Mouse (Mus musculus) heart, embryonic 11.5 days (tissue): ENCODE measurements at regions not wholly inside any gene's neighbourhood (a gene's known extent, or its start where the extent isn't known, plus 50 kb on each side); places are given as distances from the start of the nearest gene placed in this dataset.

ENCODE experiments used
- ATAC-seq: fragments of 200-750 bp; cut with Nextera tagmentation; replicated peaks from 2 replicates; pipeline ENCODE4 v1.8.0; 2017; ENCODE audit warnings: moderate library complexity; ENCODE audit not compliant: insufficient number of reproducible peaks, low FRiP score, low TSS enrichment
- H3K27ac ChIP-seq: fragments of 300-500 bp; sonication (generic); 2 replicates; pipeline ENCODE4 v1.5.1; 2014; ENCODE audit warnings: mild to moderate bottlenecking, low read depth, low read length
- H3K27me3 ChIP-seq: fragments of 300-500 bp; sonication (generic); 2 replicates; pipeline ENCODE4 v1.6.1; 2014; ENCODE audit warnings: mild to moderate bottlenecking, low read length, mixed read lengths; ENCODE audit not compliant: control insufficient read depth, insufficient read depth
- H3K36me3 ChIP-seq: fragments of 300-500 bp; sonication (generic); 2 replicates; pipeline ENCODE4 v1.6.1; 2014; ENCODE audit warnings: mild to moderate bottlenecking, low read length, moderate library complexity, mixed read lengths; ENCODE audit not compliant: control insufficient read depth, insufficient read depth
- H3K4me1 ChIP-seq: fragments of 300-500 bp; sonication (generic); 2 replicates; pipeline ENCODE4 v1.6.1; 2014; ENCODE audit warnings: low read length; ENCODE audit not compliant: control insufficient read depth, insufficient read depth
- H3K4me2 ChIP-seq: fragments of 300-500 bp; sonication (generic); 2 replicates; pipeline ENCODE4 v1.6.1; 2014; ENCODE audit warnings: mild to moderate bottlenecking, moderate library complexity
- H3K4me3 ChIP-seq: fragments of 300-500 bp; sonication (generic); 2 replicates; pipeline ENCODE4 v1.5.1; 2014; ENCODE audit warnings: low read depth, low read length
- H3K9ac ChIP-seq: fragments of 300-500 bp; sonication (generic); 2 replicates; pipeline ENCODE4 v1.6.1; 2014; ENCODE audit warnings: mild to moderate bottlenecking, low read depth, low read length, moderate library complexity
- H3K9me3 ChIP-seq: fragments of 300-500 bp; sonication (generic); replicated peaks from 2 replicates; pipeline ENCODE4 v1.6.1; 2016; ENCODE audit warnings: low read length; ENCODE audit not compliant: control insufficient read depth
- WGBS: fragments of 180-500 bp; shearing (Covaris S2); extraction: QIAGEN DNeasy Blood & Tissue Kit; methylation state at CpG from one replicate; pipeline ENCODE4 v1.1.7; 2014; ENCODE audit not compliant: insufficient replicate concordance; 5-methylcytosine and 5-hydroxymethylcytosine counted together

DNA sequence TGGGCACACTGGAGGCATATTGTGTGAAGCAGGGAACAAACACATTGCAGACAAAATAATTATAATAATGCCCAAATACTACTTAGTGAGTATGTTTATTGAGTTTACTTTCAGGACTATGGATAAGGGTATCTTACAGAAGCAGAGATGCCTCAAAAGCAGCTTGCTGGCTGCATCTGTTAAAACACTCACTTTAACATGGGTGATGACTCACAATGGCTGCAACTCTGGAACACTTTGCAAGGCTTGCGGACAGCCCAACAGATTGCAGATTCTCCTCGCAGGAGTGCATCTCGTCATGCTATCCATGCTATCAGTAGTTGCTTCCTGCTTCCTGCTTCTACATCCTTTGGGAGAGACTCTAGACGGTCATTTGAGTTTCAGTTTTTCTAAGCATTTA, 373.2 kb upstream of the Arpp21 start:
- ATAC-seq = no peak
- Histone ChIP-seq H3K4me2 (no peak overlapping the region), H3K27me3 (no peaks in the 10 kb centered on the region), H3K4me3 (no peak overlapping the region), H3K27ac (no peak overlapping the region), H3K36me3 (no peaks in the 10 kb centered on the region), H3K4me1 (no peaks in the 10 kb centered on the region), H3K9me3 (no peaks in the 10 kb centered on the region), H3K9ac (no peak overlapping the region)
- 62% methylated on average over 4 of the region's 4 CpGs for WGBS

DNA sequence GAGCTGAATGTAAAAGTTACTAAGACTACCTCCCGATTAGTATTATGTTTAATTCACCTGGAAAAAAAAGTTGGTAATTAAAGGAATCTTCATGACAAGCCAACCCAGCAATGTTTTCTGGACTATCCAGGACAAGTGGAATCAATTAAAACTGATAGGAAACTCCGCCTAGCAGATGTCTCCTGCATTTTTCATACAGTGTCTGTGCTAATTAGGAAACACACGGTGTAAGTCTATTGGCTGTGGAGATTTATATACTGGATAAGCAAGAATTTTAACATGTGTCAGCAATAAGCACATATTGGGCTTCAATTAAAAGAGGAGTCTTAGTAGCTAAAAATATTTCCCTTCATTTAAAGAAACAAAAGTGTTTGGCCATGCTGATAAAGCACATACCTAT, 371.5 kb upstream of the Arpp21 start:
- ATAC-seq = no peak
- Histone ChIP-seq H3K27me3 (no peaks in the 10 kb centered on the region), H3K27ac (no peak overlapping the region), H3K9ac (no peak overlapping the region), H3K36me3 (no peaks in the 10 kb centered on the region), H3K4me3 (no peak overlapping the region), H3K9me3 (no peaks in the 10 kb centered on the region), H3K4me2 (no peak overlapping the region), H3K4me1 (no peaks in the 10 kb centered on the region)
- 76% methylated on average over 3 of the region's 3 CpGs for WGBS

DNA sequence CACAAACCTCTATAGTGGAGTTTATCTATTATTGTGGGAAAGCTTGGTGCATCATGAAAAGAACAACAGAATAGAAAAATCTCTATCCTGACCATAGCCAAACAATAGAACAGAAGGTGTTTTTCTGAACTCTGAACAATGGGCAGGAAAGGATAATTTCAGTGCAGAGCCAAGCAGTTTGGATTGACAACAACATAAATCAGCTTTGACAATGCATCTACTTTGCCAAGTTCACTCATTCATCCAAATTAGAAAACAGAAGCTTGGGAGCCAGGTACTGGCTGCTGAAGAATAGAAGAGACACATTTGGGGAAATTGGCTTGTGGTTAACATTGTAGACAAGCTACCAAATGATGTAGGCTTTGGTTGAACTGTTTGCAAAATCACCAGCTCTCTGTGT, 360.0 kb upstream of the Arpp21 start:
- no peak overlapping the region for H3K4me2 ChIP-seq
- no peaks in the 10 kb centered on the region for H3K4me1 ChIP-seq
- H3K9me3 ChIP-seq = no peaks in the 10 kb centered on the region
- H3K4me3 ChIP-seq = no peak overlapping the region
- H3K27me3 ChIP-seq = no peaks in the 10 kb centered on the region
- no peak overlapping the region for H3K9ac ChIP-seq
- no peak for ATAC-seq
- H3K27ac ChIP-seq = no peak overlapping the region
- H3K36me3 ChIP-seq = no peaks in the 10 kb centered on the region

DNA sequence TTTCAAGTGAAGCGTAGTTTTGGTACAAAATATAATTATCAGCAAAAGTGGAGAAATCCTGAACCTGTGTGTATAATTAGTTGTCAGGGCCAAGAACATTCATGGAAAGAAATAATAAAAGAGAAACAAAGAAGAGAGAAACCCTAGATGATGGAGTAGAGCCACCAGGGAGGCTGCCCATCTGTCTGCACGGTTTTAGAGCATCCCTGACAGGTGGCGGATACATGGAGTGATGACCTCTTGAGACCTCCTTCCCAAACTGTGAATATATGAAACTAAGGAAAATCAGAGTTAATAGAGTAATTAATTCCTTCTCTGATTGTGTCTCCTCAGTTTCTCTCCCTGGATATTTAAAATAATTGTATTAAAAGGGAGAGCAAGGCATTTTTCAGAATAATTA, 354.5 kb upstream of the Arpp21 start:
- Histone ChIP-seq H3K36me3 (no peaks in the 10 kb centered on the region), H3K9ac (no peak overlapping the region), H3K4me2 (no peak overlapping the region), H3K4me1 (no peaks in the 10 kb centered on the region), H3K4me3 (no peak overlapping the region), H3K27ac (no peak overlapping the region), H3K27me3 (no peaks in the 10 kb centered on the region), H3K9me3 (no peaks in the 10 kb centered on the region)
- no peak for ATAC-seq
- WGBS = 70% methylated on average over 3 of the region's 3 CpGs

DNA sequence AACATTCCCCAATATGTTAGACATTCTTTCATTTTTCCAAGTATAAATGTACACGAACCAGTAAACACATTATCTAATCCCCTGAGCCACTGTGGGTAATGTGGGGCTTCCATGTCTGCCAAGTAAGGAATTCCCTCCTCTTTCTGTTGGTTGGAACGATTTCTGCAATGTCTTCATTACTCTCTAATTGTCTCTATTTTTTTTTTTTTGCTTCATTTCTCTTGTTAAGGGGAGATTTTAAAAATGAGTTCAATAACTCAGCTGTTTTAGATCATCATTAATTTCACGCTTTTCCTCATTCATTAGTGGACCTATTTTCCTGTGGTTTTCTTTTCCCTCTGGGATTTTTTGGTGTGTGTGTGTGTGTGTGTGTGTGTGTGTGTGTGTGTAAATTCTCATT, 337.6 kb upstream of the Arpp21 start:
- Histone ChIP-seq H3K27me3 (no peaks in the 10 kb centered on the region), H3K27ac (no peak overlapping the region), H3K9me3 (no peaks in the 10 kb centered on the region), H3K4me3 (no peak overlapping the region), H3K36me3 (no peaks in the 10 kb centered on the region), H3K4me2 (no peak overlapping the region), H3K9ac (no peak overlapping the region), H3K4me1 (no peaks in the 10 kb centered on the region)
- WGBS = 71% methylated on average over 3 of the region's 3 CpGs
- no peak for ATAC-seq

DNA sequence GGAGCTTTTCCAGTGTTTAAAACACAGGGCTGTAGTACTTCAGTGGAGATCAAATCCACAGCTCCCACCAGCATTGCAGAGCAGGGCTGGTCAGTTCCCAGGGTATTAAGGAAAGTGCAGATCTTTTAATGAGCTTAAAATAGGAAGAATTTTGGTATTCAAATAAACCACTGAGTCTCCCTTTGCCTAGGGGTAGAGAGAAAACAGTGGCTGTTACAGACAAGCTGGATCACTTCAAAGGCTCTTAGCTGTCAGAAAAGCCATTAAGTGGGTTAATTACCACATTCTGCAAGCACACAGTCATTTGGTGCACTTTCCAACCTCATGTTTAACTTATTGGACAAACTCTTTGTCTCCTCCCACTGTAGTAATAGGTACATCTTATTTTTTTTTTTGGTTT, 325.6 kb upstream of the Arpp21 start:
- Histone ChIP-seq H3K9me3 (no peaks in the 10 kb centered on the region), H3K36me3 (no peaks in the 10 kb centered on the region), H3K9ac (no peak overlapping the region), H3K27ac (no peak overlapping the region), H3K4me1 (no peaks in the 10 kb centered on the region), H3K4me2 (no peak overlapping the region), H3K27me3 (no peaks in the 10 kb centered on the region), H3K4me3 (no peak overlapping the region)
- ATAC-seq = no peak

DNA sequence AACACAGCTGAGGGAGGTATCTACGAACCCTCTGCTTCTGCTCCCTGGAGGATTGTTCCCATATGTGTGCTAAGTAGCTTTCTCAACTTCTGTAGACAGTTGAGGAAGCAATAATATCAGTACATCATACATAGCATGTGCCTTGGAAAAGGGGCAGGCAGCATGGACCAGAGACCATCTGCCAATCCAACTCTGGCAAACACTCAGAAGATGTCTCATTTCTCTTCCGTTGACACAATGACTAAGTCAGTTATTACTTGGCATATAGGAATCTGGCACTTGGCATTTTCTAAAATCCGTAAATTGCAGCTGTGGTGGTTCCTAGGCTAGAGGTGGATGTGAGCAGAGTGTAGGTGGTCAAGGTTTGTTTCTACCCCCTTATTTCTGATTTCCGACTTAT, 324.5 kb upstream of the Arpp21 start:
- Histone ChIP-seq H3K27ac (no peak overlapping the region), H3K9me3 (no peaks in the 10 kb centered on the region), H3K36me3 (no peaks in the 10 kb centered on the region), H3K4me1 (no peaks in the 10 kb centered on the region), H3K9ac (no peak overlapping the region), H3K4me3 (no peak overlapping the region), H3K27me3 (no peaks in the 10 kb centered on the region), H3K4me2 (no peak overlapping the region)
- ATAC-seq = no peak
- 78% methylated on average over 4 of the region's 4 CpGs for WGBS

DNA sequence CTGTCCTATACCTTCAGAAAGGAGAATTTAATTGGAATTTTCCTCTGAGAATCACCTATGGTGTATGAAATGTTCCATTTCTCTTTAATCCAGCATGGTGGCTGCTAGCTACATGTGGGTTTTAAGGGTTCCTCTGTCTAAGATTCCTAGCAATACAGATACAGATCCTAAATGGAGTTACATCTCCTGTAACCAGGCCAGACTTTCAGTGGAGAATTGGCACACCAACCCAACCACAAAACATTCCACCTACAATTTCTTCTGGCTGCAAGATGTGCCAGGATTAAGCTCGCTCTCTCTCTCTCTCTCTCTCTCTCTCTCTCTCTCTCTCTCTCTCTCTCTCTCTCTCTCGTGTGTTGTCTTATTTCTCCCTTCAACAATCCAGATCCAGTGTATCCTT, 302.2 kb upstream of the Arpp21 start:
- no peak overlapping the region for H3K4me3 ChIP-seq
- H3K4me2 ChIP-seq = no peak overlapping the region
- WGBS = 62% methylated on average over 2 of the region's 2 CpGs
- no peak overlapping the region for H3K9ac ChIP-seq
- no peaks in the 10 kb centered on the region for H3K9me3 ChIP-seq
- no peaks in the 10 kb centered on the region for H3K36me3 ChIP-seq
- H3K27ac ChIP-seq = no peak overlapping the region
- no peaks in the 10 kb centered on the region for H3K27me3 ChIP-seq
- ATAC-seq = no peak
- no peaks in the 10 kb centered on the region for H3K4me1 ChIP-seq

DNA sequence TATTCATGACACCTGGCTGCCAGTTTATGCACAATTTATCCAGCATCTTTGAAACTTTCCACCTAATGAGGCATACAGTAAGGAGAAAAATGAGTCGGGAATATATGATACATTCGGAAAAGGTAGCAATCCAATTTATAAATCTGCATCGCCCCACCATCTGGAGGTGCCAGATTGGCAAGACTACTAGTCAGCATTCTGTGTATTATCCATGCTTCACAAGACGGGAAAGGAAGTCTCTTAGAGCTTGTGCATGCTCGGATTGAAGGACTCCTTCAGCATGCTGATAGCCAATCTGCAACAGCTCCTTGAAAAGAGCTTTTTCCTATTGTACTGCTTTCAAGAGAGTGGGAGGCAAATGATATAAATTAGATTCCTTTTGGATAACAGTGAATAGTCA, 289.6 kb upstream of the Arpp21 start:
- H3K4me3 ChIP-seq = no peak overlapping the region
- no peaks in the 10 kb centered on the region for H3K4me1 ChIP-seq
- ATAC-seq = no peak
- H3K9me3 ChIP-seq = no peaks in the 10 kb centered on the region
- 76% methylated on average over 5 of the region's 5 CpGs for WGBS
- H3K36me3 ChIP-seq = no peaks in the 10 kb centered on the region
- no peak overlapping the region for H3K4me2 ChIP-seq
- no peak overlapping the region for H3K27ac ChIP-seq
- no peaks in the 10 kb centered on the region for H3K27me3 ChIP-seq
- H3K9ac ChIP-seq = no peak overlapping the region
